Comparison of ENCODE assay signal across 8 mouse cellular contexts in genomic region chr2:32449761-32450754, GRCm38 (mm10). TPM values are rescaled to one million over a fixed set of nuclear protein-coding genes. Genes with fewer than 3 reads are reported as not detected.
DNase-seq lines count a peak whose midpoint lies in the region; ATAC-seq and TF ChIP-seq lines count a peak whose summit lies in the region.

TSS of gene Naif1 (plus strand) at chr2:32450457.

- ATAC-seq in heart, embryonic 14.5 days (ENCODE audit: insufficient number of reproducible peaks, insufficient read depth, low FRiP score, low read depth): no peak
- no peak for ATAC-seq in forebrain, embryonic 11.5 days (replicated peaks; ENCODE audit: low FRiP score)
- no peak for ATAC-seq in limb, embryonic 11.5 days (ENCODE audit: insufficient number of reproducible peaks, low FRiP score, low TSS enrichment, low read depth)
- ATAC-seq in neural tube, embryonic 14.5 days (ENCODE audit: low read depth): no peak

- H3K27ac ChIP-seq in heart, embryonic 14.5 days (replicated peaks in 1 of 2; ENCODE audit: control insufficient read depth in 1 of 2, insufficient read depth in 1 of 2, low read depth in 2 of 2, low read length in 2 of 2): peak within 1 kb of the TSS; percentile 50 to 94
- H3K27ac ChIP-seq in ES-E14 (ENCODE audit: insufficient read depth, low read depth, low read length, poor library complexity, severe bottlenecking): no peak within 1 kb of the TSS
- peak within 1 kb of the TSS; percentile 96 for H3K27ac ChIP-seq in forebrain, embryonic 11.5 days (ENCODE audit: low read depth, low read length)
- H3K27ac ChIP-seq in limb, embryonic 11.5 days (replicated peaks; ENCODE audit: low read depth, low read length): peak within 1 kb of the TSS; percentile 49
- peak within 1 kb of the TSS; percentile 95 for H3K27ac ChIP-seq in neural tube, embryonic 14.5 days (ENCODE audit: low read depth, low read length)

- peak within 1 kb of the TSS; percentile 87 for H3K9ac ChIP-seq in heart, embryonic 14.5 days (ENCODE audit: low read length)
- peak within 1 kb of the TSS; percentile 83 for H3K9ac ChIP-seq in ES-E14 (ENCODE audit: insufficient read depth, low read depth, low read length, poor library complexity, severe bottlenecking)
- peak within 1 kb of the TSS; percentile 82 for H3K9ac ChIP-seq in forebrain, embryonic 11.5 days (ENCODE audit: low read length)
- H3K9ac ChIP-seq in limb, embryonic 11.5 days (ENCODE audit: low read length): peak within 1 kb of the TSS; percentile 77
- H3K9ac ChIP-seq in neural tube, embryonic 14.5 days (replicated peaks; ENCODE audit: low read depth, low read length): peak within 1 kb of the TSS; percentile 59

- no peaks in the 10 kb centered on the region for H3K27me3 ChIP-seq in heart, embryonic 14.5 days (ENCODE audit: control insufficient read depth, insufficient read depth, low read length)
- H3K27me3 ChIP-seq in forebrain, embryonic 11.5 days (ENCODE audit: control insufficient read depth, insufficient read depth, low read length): no peaks in the 10 kb centered on the region
- no peaks in the 10 kb centered on the region for H3K27me3 ChIP-seq in limb, embryonic 11.5 days (ENCODE audit: control insufficient read depth, insufficient read depth, low read length)
- H3K27me3 ChIP-seq in neural tube, embryonic 14.5 days (ENCODE audit: control insufficient read depth, insufficient read depth, low read length): no peaks in the 10 kb centered on the region

- H3K36me3 ChIP-seq in heart, embryonic 14.5 days (ENCODE audit: control insufficient read depth, insufficient read depth, low read length): 0 out of 2 replicates have a peak, but pooled peaks cover 5% of the 10 kb centered on the region
- H3K36me3 ChIP-seq in ES-E14 (ENCODE audit: control insufficient read depth, insufficient read depth, low read length, poor library complexity, severe bottlenecking): no peaks in the 10 kb centered on the region
- H3K36me3 ChIP-seq in forebrain, embryonic 11.5 days (ENCODE audit: control insufficient read depth, insufficient read depth, low read length): no peaks in the 10 kb centered on the region
- H3K36me3 ChIP-seq in limb, embryonic 11.5 days (ENCODE audit: control insufficient read depth, insufficient read depth, low read length): no peaks in the 10 kb centered on the region
- no peaks in the 10 kb centered on the region for H3K36me3 ChIP-seq in neural tube, embryonic 14.5 days (ENCODE audit: control insufficient read depth, insufficient read depth, low read length)

- in situ Hi-C loops in ES-E14 (cut with MboI; ENCODE audit: low sequenced_read_pairs in 2 of 2, unreplicated experiment in 2 of 2): no loop called here

- intact Hi-C loops in heart, postnatal 25 days (cut with DNase I): loop anchor here (2.0 kb wide), 1 partner anchor 25 kb away; no protein-coding TSS in a partner anchor

- 71% methylated on average over 15 of the region's 15 CpGs for WGBS in heart, embryonic 14.5 days
- 82% methylated on average over 15 of the region's 15 CpGs for WGBS in forebrain, embryonic 11.5 days
- 82% methylated on average over 15 of the region's 15 CpGs for WGBS in limb, embryonic 11.5 days
- WGBS in neural tube, embryonic 14.5 days: 78% methylated on average over 15 of the region's 15 CpGs

- H3K4me1 ChIP-seq in heart, embryonic 14.5 days (ENCODE audit: control insufficient read depth in 2 of 2, insufficient read depth in 2 of 2, low read length in 2 of 2): peaks cover 22 to 50% of the 10 kb centered on the region in 2 experiments
- peaks cover 5 to 24% of the 10 kb centered on the region in 2 experiments; a peak in 1 of 4 replicates for H3K4me1 ChIP-seq in ES-E14 (ENCODE audit: control insufficient read depth in 2 of 2, insufficient read depth in 2 of 2, low read length in 2 of 2, poor library complexity in 1 of 2)
- peaks cover 5% of the 10 kb centered on the region; the same call in 1 of the 2 replicates for H3K4me1 ChIP-seq in forebrain, embryonic 11.5 days (replicated peaks; ENCODE audit: control insufficient read depth, insufficient read depth, low read length)
- H3K4me1 ChIP-seq in limb, embryonic 11.5 days (ENCODE audit: control insufficient read depth, insufficient read depth, low read length): peaks cover 13% of the 10 kb centered on the region; the same call in 1 of the 2 replicates
- peaks cover 19% of the 10 kb centered on the region; the same call in 1 of the 2 replicates for H3K4me1 ChIP-seq in neural tube, embryonic 14.5 days (ENCODE audit: control insufficient read depth, insufficient read depth, low read length)

- peak within 1 kb of the TSS; percentile 94 for H3K4me2 ChIP-seq in heart, embryonic 14.5 days (ENCODE audit: low read length)
- H3K4me2 ChIP-seq in forebrain, embryonic 11.5 days (ENCODE audit: low read depth, low read length, severe bottlenecking): peak within 1 kb of the TSS; percentile 86
- peak within 1 kb of the TSS; percentile 86 for H3K4me2 ChIP-seq in limb, embryonic 11.5 days (ENCODE audit: low read depth, severe bottlenecking)
- H3K4me2 ChIP-seq in neural tube, embryonic 14.5 days (ENCODE audit: low read depth, low read length): peak within 1 kb of the TSS; percentile 70

- no peaks in the 10 kb centered on the region for H3K9me3 ChIP-seq in heart, embryonic 14.5 days (ENCODE audit: control insufficient read depth, low read length)
- no peaks in the 10 kb centered on the region for H3K9me3 ChIP-seq in ES-E14 (ENCODE audit: control insufficient read depth, insufficient read depth, low read depth, low read length)
- no peaks in the 10 kb centered on the region for H3K9me3 ChIP-seq in forebrain, embryonic 11.5 days (ENCODE audit: control insufficient read depth, low read length)
- H3K9me3 ChIP-seq in limb, embryonic 11.5 days (ENCODE audit: control insufficient read depth, low read length): no peaks in the 10 kb centered on the region; the same call in 1 of the 2 replicates
- no peaks in the 10 kb centered on the region for H3K9me3 ChIP-seq in neural tube, embryonic 14.5 days (ENCODE audit: control insufficient read depth, low read length)

- DNase-seq in heart, postnatal 25 days (ENCODE audit: low spot score): no peak
- no peak for DNase-seq in ES-E14 (ENCODE audit: low read depth, low spot score)
- no peak for DNase-seq in forebrain, embryonic 11.5 days (ENCODE audit: low spot score)
- DNase-seq in limb, embryonic 11.5 days (ENCODE audit: low spot score): no peak
- DNase-seq in gastrocnemius, postnatal 4 days (ENCODE audit: low spot score in 2 of 2): no peak
- DNase-seq in kidney, adult 8-10 months: no peak

- H3K4me3 ChIP-seq in heart, embryonic 14.5 days (ENCODE audit: control insufficient read depth in 1 of 2, insufficient read depth in 1 of 2, low read depth in 1 of 2, low read length in 2 of 2): peak within 1 kb of the TSS; percentile 64 to 82
- H3K4me3 ChIP-seq in ES-E14 (ENCODE audit: insufficient read depth in 1 of 2, low read depth in 1 of 2, low read length in 2 of 2, poor library complexity in 1 of 2, severe bottlenecking in 1 of 2): peak within 1 kb of the TSS; percentile 85 to 91
- H3K4me3 ChIP-seq in forebrain, embryonic 11.5 days (ENCODE audit: low read depth, low read length): peak within 1 kb of the TSS; percentile 77
- peak within 1 kb of the TSS; percentile 81 for H3K4me3 ChIP-seq in limb, embryonic 11.5 days (ENCODE audit: low read depth, low read length)
- H3K4me3 ChIP-seq in neural tube, embryonic 14.5 days (ENCODE audit: low read depth, low read length): peak within 1 kb of the TSS; percentile 58

TF ChIP-seq in ES-E14, 5 proteins besides CTCF, POLR2A, EP300 and RAD21:
- TF ChIP-seq CHD2 (IDR thresholded peaks at IDR 0.05; ENCODE audit: low read depth, low read length): no peak
- TF ChIP-seq MAFK (IDR thresholded peaks at IDR 0.05; ENCODE audit: insufficient read depth, low read depth, low read length): no peak
- TF ChIP-seq ZNF384 (IDR thresholded peaks at IDR 0.05; ENCODE audit: low read depth, low read length): no peak
- no peak for TF ChIP-seq HCFC1 (IDR thresholded peaks at IDR 0.05; ENCODE audit: borderline replicate concordance, insufficient read depth, low read length)
- no peak for TF ChIP-seq ZC3H11A (IDR thresholded peaks at IDR 0.05; ENCODE audit: borderline replicate concordance, low read depth, low read length)
TF ChIP-seq in ES-E14: peak in this region for 0.

RNA-seq across cellular contexts. Expression of gene Naif1, which starts in this region (rescaled TPM):
- polyA plus RNA-seq in heart, embryonic 14.5 days (2014; fragmentation: Nextera tagmentation; extraction: Ambion mirVana): 4.5 and 4.7 TPM in 2 replicates
- 1 to 10 TPM; 3.4 to 4.2 TPM for total RNA-seq in heart, postnatal 25 days (2021)
- total RNA-seq in ES-E14 (2012; rRNA removed): 2.1 and 2.5 TPM in 2 replicates
- 6.6 and 7.1 TPM in 2 replicates for polyA plus RNA-seq in forebrain, embryonic 11.5 days (2014; fragmentation: Nextera tagmentation; extraction: Ambion mirVana)
- 5.6 and 6.9 TPM in 2 replicates for polyA plus RNA-seq in limb, embryonic 11.5 days (2014; fragmentation: Nextera tagmentation; extraction: Ambion mirVana)
- polyA plus RNA-seq in neural tube, embryonic 14.5 days (2014; fragmentation: Nextera tagmentation; extraction: Ambion mirVana): 4.9 and 5.4 TPM in 2 replicates
- 1 to 10 TPM; 3.9 to 4.0 TPM for total RNA-seq in gastrocnemius, postnatal 4 days (2021)
